Mouse (Mus musculus): ENCODE measurements around the gene Poll. TPM values are rescaled to one million over a fixed set of nuclear protein-coding genes. Genes with fewer than 3 reads are reported as not detected.

The Poll gene
- polyA plus RNA-seq, 1 experiment from 2014 or later: 12.7 TPM

DNA sequence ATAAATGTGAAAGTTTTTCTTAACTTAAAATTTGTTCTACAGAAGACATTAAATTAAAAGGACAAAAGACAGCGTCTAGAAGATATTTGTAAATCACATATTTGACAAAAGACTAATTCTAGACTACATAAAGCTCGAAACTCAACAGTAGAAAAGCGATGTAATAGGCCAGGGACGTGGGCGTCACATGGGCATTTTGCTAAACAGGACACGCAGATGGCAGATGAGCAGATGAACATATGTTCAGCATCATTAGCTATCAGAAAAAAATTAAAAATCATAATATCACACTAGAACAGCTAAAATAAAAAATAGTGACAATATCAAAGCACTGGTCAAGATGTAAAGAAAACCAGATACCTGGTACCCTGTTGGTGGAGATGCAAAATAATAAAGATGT lies 29.4 kb upstream of the Poll start:
- H3K27me3 ChIP-seq: peaks cover 10% of the 10 kb centered on the region; the same call in 1 of the 2 replicates
- no peaks in the 10 kb centered on the region for H3K4me1 ChIP-seq (replicated peaks)
- WGBS: 86% methylated on average over 6 of the region's 6 CpGs
- no peak overlapping the region for H3K4me3 ChIP-seq
- 0 out of 2 replicates have a peak, but pooled peaks cover 6% of the 10 kb centered on the region for H3K36me3 ChIP-seq
- no peak overlapping the region for H3K4me2 ChIP-seq
- no peak overlapping the region for H3K9ac ChIP-seq
- no peak overlapping the region for H3K27ac ChIP-seq (replicated peaks)
- no peak for ATAC-seq (ENCODE audit: low FRiP score, low read depth)
- H3K9me3 ChIP-seq: no peaks in the 10 kb centered on the region

GRCm38 (mm10) chr19:45587509-45588292 lies 27.4 kb upstream of the Poll start:
- peaks cover 7% of the 10 kb centered on the region; the same call in 1 of the 2 replicates for H3K27me3 ChIP-seq

DNA sequence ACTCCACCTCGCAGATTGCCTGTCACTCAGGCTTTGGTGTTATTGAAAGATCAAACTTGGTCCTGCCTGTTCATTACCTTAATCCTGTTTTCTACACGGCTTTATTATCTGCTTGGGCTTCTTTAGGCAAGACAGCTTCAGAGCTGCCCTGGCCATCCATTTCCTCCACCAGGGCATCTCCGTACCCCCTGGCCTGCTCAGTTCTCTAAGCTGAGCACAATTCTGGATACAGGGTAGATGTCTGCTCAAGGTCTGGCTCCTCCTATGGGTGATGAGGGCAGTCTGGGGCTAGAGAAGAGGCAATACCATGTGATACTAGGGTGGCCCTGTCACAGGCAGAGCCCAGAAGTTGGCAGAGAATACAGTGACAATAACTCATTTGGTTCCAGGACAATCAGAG lies 26.5 kb upstream of the Poll start:
- H3K27ac ChIP-seq (replicated peaks): no peak overlapping the region
- no peaks in the 10 kb centered on the region for H3K9me3 ChIP-seq
- ATAC-seq (ENCODE audit: low FRiP score, low read depth): no peak
- no peak overlapping the region for H3K4me2 ChIP-seq
- H3K36me3 ChIP-seq: 0 out of 2 replicates have a peak, but pooled peaks cover 6% of the 10 kb centered on the region
- WGBS: 76% methylated on average over 3 of the region's 3 CpGs
- H3K4me3 ChIP-seq: no peak overlapping the region
- H3K9ac ChIP-seq: no peak overlapping the region
- peaks cover 9% of the 10 kb centered on the region for H3K4me1 ChIP-seq (replicated peaks)
- peaks cover 7% of the 10 kb centered on the region; the same call in 1 of the 2 replicates for H3K27me3 ChIP-seq

More at GRCm38 (mm10) chr19:45587509-45588292, 27.4 kb upstream of the Poll start:
- peaks cover under 1% of the 10 kb centered on the region; the same call in 1 of the 2 replicates for H3K4me1 ChIP-seq (replicated peaks)
- H3K27ac ChIP-seq (replicated peaks): no peak overlapping the region
- H3K4me3 ChIP-seq: no peak overlapping the region
- no peak for ATAC-seq (ENCODE audit: low FRiP score, low read depth)
- no peak overlapping the region for H3K9ac ChIP-seq
- 0 out of 2 replicates have a peak, but pooled peaks cover 6% of the 10 kb centered on the region for H3K36me3 ChIP-seq
- H3K4me2 ChIP-seq: no peak overlapping the region
- no peaks in the 10 kb centered on the region for H3K9me3 ChIP-seq
- WGBS: 84% methylated on average over 6 of the region's 6 CpGs

DNA sequence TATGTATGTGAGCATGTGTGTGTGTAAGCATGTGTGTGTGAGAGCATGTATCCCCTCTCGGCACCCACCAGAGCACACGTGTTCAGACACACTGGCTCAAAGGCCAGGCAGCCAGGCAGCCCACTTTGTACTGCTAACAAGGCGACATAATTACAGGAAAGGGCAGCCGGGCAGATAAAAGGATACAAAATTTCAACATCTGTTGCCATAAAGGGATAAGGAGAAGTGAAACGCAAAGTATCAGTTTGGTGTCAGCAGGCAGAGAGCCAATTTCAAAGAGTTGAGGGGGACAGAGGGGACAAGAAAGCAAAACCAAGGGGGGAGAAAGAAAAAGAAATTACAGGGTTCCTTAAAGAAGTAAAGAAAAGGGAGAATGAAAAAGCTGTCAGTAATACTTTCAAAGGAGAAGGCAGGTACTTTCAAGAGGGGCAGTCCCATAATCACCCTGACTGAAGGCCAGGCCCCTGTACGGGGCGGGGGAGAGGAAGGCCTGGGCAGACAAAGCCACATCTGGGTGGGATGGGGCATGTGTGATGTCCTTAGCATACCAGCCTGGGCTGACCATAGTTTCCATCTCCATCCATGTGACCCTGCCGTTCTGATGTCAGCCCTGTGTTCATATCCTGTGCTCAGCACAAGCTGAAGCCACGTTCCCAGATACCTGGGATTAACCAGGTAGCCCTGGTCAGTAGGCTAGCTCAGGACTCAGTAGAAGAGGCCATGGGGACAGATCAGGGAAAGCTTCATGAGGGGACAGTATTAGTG lies 24.7 kb upstream of the Poll start:
- H3K4me1 ChIP-seq (replicated peaks): peaks cover 15% of the 10 kb centered on the region
- no peaks in the 10 kb centered on the region for H3K9me3 ChIP-seq
- H3K36me3 ChIP-seq: no peaks in the 10 kb centered on the region
- ATAC-seq (ENCODE audit: low FRiP score, low read depth): no peak
- H3K4me2 ChIP-seq: no peak overlapping the region
- H3K4me3 ChIP-seq: no peak overlapping the region
- no peak overlapping the region for H3K9ac ChIP-seq
- H3K27me3 ChIP-seq: peaks cover 7% of the 10 kb centered on the region; the same call in 1 of the 2 replicates
- no peak overlapping the region for H3K27ac ChIP-seq (replicated peaks)
- WGBS: 78% methylated on average over 9 of the region's 9 CpGs

- Histone ChIP-seq H3K9me3 (no peaks in the 10 kb centered on the region), H3K36me3 (peaks cover 11% of the 10 kb centered on the region), H3K9ac (no peak overlapping the region), H3K4me1 (replicated peaks) (peaks cover 18% of the 10 kb centered on the region), H3K4me3 (no peak overlapping the region), H3K27ac (replicated peaks) (no peak overlapping the region), H3K4me2 (no peak overlapping the region), H3K27me3 (peaks cover 7% of the 10 kb centered on the region; the same call in 1 of the 2 replicates)
- WGBS: 87% methylated on average over 6 of the region's 6 CpGs
- ATAC-seq (ENCODE audit: low FRiP score, low read depth): no peak
These were observed 22.8 kb upstream of the Poll start for GRCm38 (mm10) chr19:45583136-45583535.

DNA sequence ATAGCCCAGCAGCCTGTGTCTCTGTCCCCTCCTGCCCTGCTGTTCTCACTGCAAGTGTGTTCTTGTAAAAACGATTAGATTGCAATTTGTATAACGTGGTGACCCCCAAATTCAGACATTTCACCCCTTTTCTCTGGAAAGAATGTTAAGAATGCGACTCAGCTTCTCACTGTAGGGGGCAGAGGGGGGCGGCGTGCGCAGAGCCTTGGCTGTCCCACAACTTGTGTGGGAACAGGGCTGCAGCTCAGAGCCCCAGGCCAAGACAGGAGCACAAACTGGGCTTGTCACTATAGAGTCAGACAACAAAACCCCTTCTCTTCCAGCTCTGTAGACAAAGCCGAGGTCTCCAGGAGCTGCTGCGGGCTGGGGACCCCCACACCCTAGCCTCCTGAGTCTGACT lies 21.8 kb upstream of the Poll start:
- H3K27ac ChIP-seq (replicated peaks): 0 out of 2 replicates have a peak overlapping the region, but pooled peaks have one; percentile 36
- peaks cover 21% of the 10 kb centered on the region for H3K36me3 ChIP-seq
- no peak overlapping the region for H3K9ac ChIP-seq
- H3K4me1 ChIP-seq (replicated peaks): peaks cover 18% of the 10 kb centered on the region
- H3K9me3 ChIP-seq: no peaks in the 10 kb centered on the region
- peaks cover 4% of the 10 kb centered on the region; the same call in 1 of the 2 replicates for H3K27me3 ChIP-seq
- WGBS: 9% methylated on average over 8 of the region's 8 CpGs
- H3K4me3 ChIP-seq: no peak overlapping the region
- no peak for ATAC-seq (ENCODE audit: low FRiP score, low read depth)
- no peak overlapping the region for H3K4me2 ChIP-seq

DNA sequence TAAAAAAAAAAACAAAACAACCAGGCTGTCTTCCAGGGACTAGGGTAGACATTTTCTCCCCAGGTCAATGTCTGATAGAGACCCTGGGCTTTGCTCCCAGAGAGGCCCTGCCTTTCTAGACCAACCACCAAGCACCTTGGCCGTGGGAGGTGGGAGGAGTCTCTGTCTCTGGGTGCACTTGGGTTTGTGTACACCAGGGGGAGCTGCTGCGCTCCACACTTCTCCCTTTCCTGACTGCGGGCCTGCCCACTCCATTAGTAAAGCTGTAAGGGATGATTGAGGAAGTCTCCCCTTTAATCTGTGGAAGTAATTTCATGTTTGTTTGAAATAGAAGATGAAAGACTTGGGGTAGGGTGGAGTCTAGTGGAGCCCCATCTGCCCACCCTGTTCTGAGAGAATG lies 20.9 kb upstream of the Poll start:
- 67% methylated on average over 3 of the region's 3 CpGs for WGBS
- Histone ChIP-seq H3K9ac (no peak overlapping the region), H3K4me1 (replicated peaks) (peaks cover 18% of the 10 kb centered on the region), H3K27ac (replicated peaks) (no peak overlapping the region), H3K4me2 (no peak overlapping the region), H3K27me3 (no peaks in the 10 kb centered on the region), H3K36me3 (peaks cover 22% of the 10 kb centered on the region), H3K9me3 (no peaks in the 10 kb centered on the region), H3K4me3 (no peak overlapping the region)
- ATAC-seq (ENCODE audit: low FRiP score, low read depth): no peak

- Histone ChIP-seq H3K4me3 (no peak overlapping the region), H3K4me1 (replicated peaks) (peaks cover 23% of the 10 kb centered on the region), H3K9ac (no peak overlapping the region), H3K9me3 (no peaks in the 10 kb centered on the region), H3K27ac (replicated peaks) (no peak overlapping the region), H3K4me2 (no peak overlapping the region), H3K36me3 (peaks cover 22% of the 10 kb centered on the region), H3K27me3 (no peaks in the 10 kb centered on the region)
- WGBS: 22% methylated on average over 12 of the region's 12 CpGs
- ATAC-seq (ENCODE audit: low FRiP score, low read depth): 0 out of 2 replicates have a peak, but pooled peaks have one; percentile 6
These were observed 19.9 kb upstream of the Poll start for GRCm38 (mm10) chr19:45580235-45580634.

DNA sequence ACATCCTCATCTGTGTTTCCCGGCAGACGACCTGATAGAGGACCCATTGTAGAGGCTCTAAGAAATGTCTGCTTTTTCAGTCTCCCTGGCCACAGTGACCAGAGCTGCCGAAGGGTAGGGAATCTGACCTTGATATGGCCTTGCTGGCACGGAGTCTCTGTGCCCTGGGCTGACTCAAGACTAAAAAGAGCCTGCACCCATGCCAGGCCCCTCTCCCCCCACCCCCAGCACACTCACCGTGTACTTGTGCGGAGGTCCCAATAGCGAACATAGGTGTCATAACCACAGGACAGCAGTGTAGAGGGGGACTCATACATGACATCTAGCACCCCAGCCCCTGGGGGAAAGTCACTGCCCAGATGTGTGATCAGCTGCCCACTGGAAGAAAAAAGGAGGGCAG lies 19.1 kb upstream of the Poll start:
- Histone ChIP-seq H3K9ac (no peak overlapping the region), H3K27me3 (no peaks in the 10 kb centered on the region), H3K36me3 (peaks cover 22% of the 10 kb centered on the region), H3K9me3 (no peaks in the 10 kb centered on the region), H3K4me1 (replicated peaks) (peaks cover 25% of the 10 kb centered on the region), H3K27ac (replicated peaks) (no peak overlapping the region), H3K4me2 (no peak overlapping the region), H3K4me3 (no peak overlapping the region)
- 88% methylated on average over 7 of the region's 7 CpGs for WGBS
- no peak for ATAC-seq (ENCODE audit: low FRiP score, low read depth)

GRCm38 (mm10) chr19:45578976-45579375 lies 18.6 kb upstream of the Poll start:
- no peak for ATAC-seq (ENCODE audit: low FRiP score, low read depth)
- Histone ChIP-seq H3K9me3 (no peaks in the 10 kb centered on the region), H3K9ac (no peak overlapping the region), H3K27ac (replicated peaks) (no peak overlapping the region), H3K4me3 (no peak overlapping the region), H3K4me1 (replicated peaks) (peaks cover 28% of the 10 kb centered on the region), H3K27me3 (no peaks in the 10 kb centered on the region), H3K4me2 (no peak overlapping the region), H3K36me3 (peaks cover 22% of the 10 kb centered on the region)
- 91% methylated on average over 12 of the region's 12 CpGs for WGBS

DNA sequence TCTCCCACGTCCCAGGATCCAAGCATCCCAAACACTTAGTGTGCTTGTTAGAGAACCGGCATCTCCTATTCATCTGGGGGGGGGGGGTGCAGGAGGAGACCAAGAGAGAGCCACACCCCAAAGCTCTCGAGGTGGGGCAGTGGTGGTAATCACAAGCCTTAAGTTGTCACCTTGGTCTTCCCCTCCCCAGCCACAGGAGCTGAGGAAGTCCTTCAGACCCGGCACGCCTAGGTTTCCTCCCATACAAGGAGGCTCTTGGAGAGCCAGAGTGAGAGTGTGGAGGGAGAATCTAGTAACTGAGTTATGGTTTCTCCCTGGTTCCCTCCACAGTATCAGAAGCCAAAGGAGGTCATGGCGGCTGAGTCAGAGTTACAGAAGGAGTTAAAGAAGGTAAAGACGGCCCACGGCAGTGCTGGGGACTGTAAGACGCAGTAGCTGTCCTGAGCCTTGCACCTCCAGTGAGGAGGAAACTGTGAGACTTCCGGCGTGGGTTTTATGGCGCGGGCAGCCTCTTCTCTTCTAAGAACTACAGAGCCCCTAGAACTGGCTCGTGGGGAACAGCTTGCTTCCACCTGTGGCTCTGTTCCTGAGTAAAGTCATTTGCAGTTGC lies 16.9 kb upstream of the Poll start:
- Histone ChIP-seq H3K4me1 (replicated peaks) (peaks cover 30% of the 10 kb centered on the region), H3K27me3 (no peaks in the 10 kb centered on the region), H3K4me3 (no peak overlapping the region), H3K4me2 (no peak overlapping the region), H3K9ac (no peak overlapping the region), H3K27ac (replicated peaks) (no peak overlapping the region), H3K36me3 (peaks cover 22% of the 10 kb centered on the region), H3K9me3 (no peaks in the 10 kb centered on the region)
- WGBS: 86% methylated on average over 14 of the region's 14 CpGs
- ATAC-seq (ENCODE audit: low FRiP score, low read depth): no peak

- Histone ChIP-seq H3K36me3 (peaks cover 26% of the 10 kb centered on the region), H3K9ac (no peak overlapping the region), H3K9me3 (no peaks in the 10 kb centered on the region), H3K4me1 (replicated peaks) (peaks cover 24% of the 10 kb centered on the region), H3K4me2 (no peak overlapping the region), H3K27ac (replicated peaks) (no peak overlapping the region), H3K27me3 (no peaks in the 10 kb centered on the region), H3K4me3 (no peak overlapping the region)
- no peak for ATAC-seq (ENCODE audit: low FRiP score, low read depth)
- WGBS: 21% methylated on average over 8 of the region's 8 CpGs
These were observed 15.3 kb upstream of the Poll start for GRCm38 (mm10) chr19:45575632-45576001.

Measured in hindbrain, embryonic 15.5 days (tissue).